Mouse (Mus musculus): ENCODE measurements at regions not wholly inside any gene's neighbourhood (a gene's known extent, or its start where the extent isn't known, plus 50 kb on each side); places are given as distances from the start of the nearest gene placed in this dataset.

GRCm38 (mm10) chr13:53717582-53717981 lies 244.7 kb upstream of the Msx2 start:
- TF ChIP-seq POLR2A (IDR thresholded peaks at IDR 0.05; ENCODE audit: control insufficient read depth, low read depth, low read length) (no peak), CTCF (IDR thresholded peaks at IDR 0.05; ENCODE audit: control insufficient read depth, insufficient read depth, insufficient replicate concordance, low read depth, low read length) (no peak)
